Mouse (Mus musculus): ENCODE measurements at regions not wholly inside any gene's neighbourhood (a gene's known extent, or its start where the extent isn't known, plus 50 kb on each side); places are given as distances from the start of the nearest gene placed in this dataset.

- Histone ChIP-seq H3K4me3 (ENCODE audit: low read depth, low read length) (no peak overlapping the region), H3K36me3 (ENCODE audit: control insufficient read depth, insufficient read depth, low read length) (no peaks in the 10 kb centered on the region), H3K27ac (replicated peaks) (no peak overlapping the region), H3K4me1 (replicated peaks; ENCODE audit: control insufficient read depth, insufficient read depth) (no peaks in the 10 kb centered on the region), H3K9me3 (ENCODE audit: control insufficient read depth, low read length) (no peaks in the 10 kb centered on the region), H3K27me3 (ENCODE audit: control insufficient read depth, insufficient read depth, low read length) (no peaks in the 10 kb centered on the region), H3K9ac (ENCODE audit: low read length) (no peak overlapping the region), H3K4me2 (replicated peaks; ENCODE audit: low read depth) (no peak overlapping the region)
- no peak for DNase-seq (ENCODE audit: low spot score)
- 69% methylated on average over 7 of the region's 7 CpGs for WGBS
- no peak for TF ChIP-seq CTCF (IDR thresholded peaks at IDR 0.05; ENCODE audit: low read depth)
- no peak for TF ChIP-seq EP300 (optimal IDR thresholded peaks at IDR 0.05)
- ATAC-seq (ENCODE audit: low FRiP score, low TSS enrichment), result no peak
Observed at GRCm38 (mm10) chr9:115403354-115403968, 93.2 kb upstream of the Stt3b start.

- H3K27ac ChIP-seq (replicated peaks), result no peak overlapping the region
- H3K4me3 ChIP-seq (ENCODE audit: low read depth, low read length), result no peak overlapping the region
- H3K27me3 ChIP-seq (ENCODE audit: control insufficient read depth, insufficient read depth, low read length), result no peaks in the 10 kb centered on the region
- no peaks in the 10 kb centered on the region for H3K4me1 ChIP-seq (replicated peaks; ENCODE audit: control insufficient read depth, insufficient read depth)
- H3K4me2 ChIP-seq (replicated peaks; ENCODE audit: low read depth), result no peak overlapping the region
- H3K36me3 ChIP-seq (ENCODE audit: control insufficient read depth, insufficient read depth, low read length), result no peaks in the 10 kb centered on the region
- ATAC-seq (ENCODE audit: low FRiP score, low TSS enrichment) (no peak), DNase-seq (ENCODE audit: low spot score) (no peak)
- WGBS, result 84% methylated on average over 21 of the region's 21 CpGs
- TF ChIP-seq CTCF (IDR thresholded peaks at IDR 0.05; ENCODE audit: low read depth) (no peak), EP300 (optimal IDR thresholded peaks at IDR 0.05) (no peak)
- no peaks in the 10 kb centered on the region for H3K9me3 ChIP-seq (ENCODE audit: control insufficient read depth, low read length)
- no peak overlapping the region for H3K9ac ChIP-seq (ENCODE audit: low read length)
Observed at GRCm38 (mm10) chr9:115407901-115408470, 97.8 kb upstream of the Stt3b start.

- Histone ChIP-seq H3K27ac (replicated peaks) (no peak overlapping the region), H3K4me1 (replicated peaks; ENCODE audit: control insufficient read depth, insufficient read depth) (no peaks in the 10 kb centered on the region), H3K36me3 (ENCODE audit: control insufficient read depth, insufficient read depth, low read length) (no peaks in the 10 kb centered on the region), H3K4me2 (replicated peaks; ENCODE audit: low read depth) (no peak overlapping the region), H3K4me3 (ENCODE audit: low read depth, low read length) (no peak overlapping the region), H3K27me3 (ENCODE audit: control insufficient read depth, insufficient read depth, low read length) (no peaks in the 10 kb centered on the region), H3K9me3 (ENCODE audit: control insufficient read depth, low read length) (no peaks in the 10 kb centered on the region), H3K9ac (ENCODE audit: low read length) (no peak overlapping the region)
- no peak for DNase-seq (ENCODE audit: low spot score)
- TF ChIP-seq EP300 (optimal IDR thresholded peaks at IDR 0.05) (no peak), CTCF (IDR thresholded peaks at IDR 0.05; ENCODE audit: low read depth) (peak; percentile 2; the same call in 1 of the 2 replicates)
- no peak for ATAC-seq (ENCODE audit: low FRiP score, low TSS enrichment)
- WGBS, result 61% methylated on average over 6 of the region's 6 CpGs
Observed at GRCm38 (mm10) chr9:115408886-115409285, 98.7 kb upstream of the Stt3b start.

GRCm38 (mm10) chr9:115414190-115414589 lies 104.0 kb upstream of the Stt3b start:
- ATAC-seq (ENCODE audit: low FRiP score, low TSS enrichment), result no peak
- Histone ChIP-seq H3K36me3 (ENCODE audit: control insufficient read depth, insufficient read depth, low read length) (no peaks in the 10 kb centered on the region), H3K4me2 (replicated peaks; ENCODE audit: low read depth) (no peak overlapping the region), H3K9me3 (ENCODE audit: control insufficient read depth, low read length) (no peaks in the 10 kb centered on the region; the same call in 1 of the 2 replicates), H3K27ac (replicated peaks) (no peak overlapping the region), H3K4me1 (replicated peaks; ENCODE audit: control insufficient read depth, insufficient read depth) (no peaks in the 10 kb centered on the region), H3K9ac (ENCODE audit: low read length) (no peak overlapping the region), H3K4me3 (ENCODE audit: low read depth, low read length) (no peak overlapping the region), H3K27me3 (ENCODE audit: control insufficient read depth, insufficient read depth, low read length) (no peaks in the 10 kb centered on the region)
- TF ChIP-seq EP300 (optimal IDR thresholded peaks at IDR 0.05) (no peak), CTCF (IDR thresholded peaks at IDR 0.05; ENCODE audit: low read depth) (no peak)
- DNase-seq (ENCODE audit: low spot score), result no peak
- 89% methylated on average over 4 of the region's 4 CpGs for WGBS

GRCm38 (mm10) chr9:115422786-115423185 lies 112.6 kb upstream of the Stt3b start:
- Histone ChIP-seq H3K4me2 (replicated peaks; ENCODE audit: low read depth) (no peak overlapping the region), H3K9me3 (ENCODE audit: control insufficient read depth, low read length) (peaks cover 3% of the 10 kb centered on the region; the same call in 1 of the 2 replicates), H3K4me3 (ENCODE audit: low read depth, low read length) (no peak overlapping the region), H3K27me3 (ENCODE audit: control insufficient read depth, insufficient read depth, low read length) (no peaks in the 10 kb centered on the region), H3K4me1 (replicated peaks; ENCODE audit: control insufficient read depth, insufficient read depth) (no peaks in the 10 kb centered on the region), H3K36me3 (ENCODE audit: control insufficient read depth, insufficient read depth, low read length) (no peaks in the 10 kb centered on the region), H3K27ac (replicated peaks) (no peak overlapping the region), H3K9ac (ENCODE audit: low read length) (no peak overlapping the region)
- no peak for TF ChIP-seq CTCF (IDR thresholded peaks at IDR 0.05; ENCODE audit: low read depth)
- no peak for TF ChIP-seq EP300 (optimal IDR thresholded peaks at IDR 0.05)
- DNase-seq (ENCODE audit: low spot score) (no peak), ATAC-seq (ENCODE audit: low FRiP score, low TSS enrichment) (no peak)
- 56% methylated on average over 7 of the region's 7 CpGs for WGBS

GRCm38 (mm10) chr9:115426682-115427081 lies 116.5 kb upstream of the Stt3b start:
- WGBS, result 82% methylated on average over 8 of the region's 8 CpGs
- no peak overlapping the region for H3K4me3 ChIP-seq (ENCODE audit: low read depth, low read length)
- H3K9ac ChIP-seq (ENCODE audit: low read length), result no peak overlapping the region
- DNase-seq (ENCODE audit: low spot score), result no peak
- H3K36me3 ChIP-seq (ENCODE audit: control insufficient read depth, insufficient read depth, low read length), result no peaks in the 10 kb centered on the region
- no peaks in the 10 kb centered on the region for H3K4me1 ChIP-seq (replicated peaks; ENCODE audit: control insufficient read depth, insufficient read depth)
- TF ChIP-seq CTCF (IDR thresholded peaks at IDR 0.05; ENCODE audit: low read depth) (no peak), EP300 (optimal IDR thresholded peaks at IDR 0.05) (no peak)
- H3K27me3 ChIP-seq (ENCODE audit: control insufficient read depth, insufficient read depth, low read length), result no peaks in the 10 kb centered on the region
- no peak for ATAC-seq (ENCODE audit: low FRiP score, low TSS enrichment)
- no peak overlapping the region for H3K4me2 ChIP-seq (replicated peaks; ENCODE audit: low read depth)
- H3K9me3 ChIP-seq (ENCODE audit: control insufficient read depth, low read length), result no peaks in the 10 kb centered on the region
- H3K27ac ChIP-seq (replicated peaks), result no peak overlapping the region

Data from stomach, postnatal 0 days (tissue).